Mouse (Mus musculus): ENCODE results near the gene Rhoa. TPM values are rescaled to one million over a fixed set of nuclear protein-coding genes. Genes with fewer than 3 reads are reported as not detected.

Gene Rhoa
- total RNA-seq, 1 experiment from 2014 or later: 359 TPM

- DNase-seq: peak; percentile 53
Observed at GRCm38 (mm10) chr9:108340258-108341138, 34.6 kb downstream of the Rhoa start.

- DNase-seq: no peak
Observed at GRCm38 (mm10) chr9:108341139-108341475, 35.2 kb downstream of the Rhoa start.

GRCm38 (mm10) chr9:108341801-108342200 is 35.9 kb downstream of the Rhoa start:
- peak; percentile 34 for DNase-seq

- DNase-seq: no peak
Observed at GRCm38 (mm10) chr9:108342301-108342831, 36.4 kb downstream of the Rhoa start.

- DNase-seq: no peak
Observed at GRCm38 (mm10) chr9:108343331-108343730, 37.4 kb downstream of the Rhoa start.

- DNase-seq: no peak
Observed at GRCm38 (mm10) chr9:108343835-108344234, 37.9 kb downstream of the Rhoa start.

- no peak for DNase-seq
Observed at GRCm38 (mm10) chr9:108344471-108344870, 38.5 kb downstream of the Rhoa start.

- DNase-seq: no peak
Observed at GRCm38 (mm10) chr9:108347024-108347423, 41.1 kb downstream of the Rhoa start.

GRCm38 (mm10) chr9:108347540-108348289 is 41.8 kb downstream of the Rhoa start, which contains the start of gene Usp4:
Gene Usp4, plus strand, starts transcription at chr9:108347853.
- peak; percentile 95 for DNase-seq

- DNase-seq: no peak
Observed at GRCm38 (mm10) chr9:108348290-108348680, 42.4 kb downstream of the Rhoa start.

- DNase-seq: no peak
Observed at GRCm38 (mm10) chr9:108349727-108350126, 43.8 kb downstream of the Rhoa start.

- DNase-seq: no peak
Observed at GRCm38 (mm10) chr9:108378234-108378633, 72.3 kb downstream of the Rhoa start.

- DNase-seq: no peak
Observed at GRCm38 (mm10) chr9:108378736-108379135, 72.8 kb downstream of the Rhoa start.

GRCm38 (mm10) chr9:108379294-108379693 is 73.4 kb downstream of the Rhoa start:
- DNase-seq: no peak

- no peak for DNase-seq
Observed at GRCm38 (mm10) chr9:108381382-108381781, 75.5 kb downstream of the Rhoa start.

- no peak for DNase-seq
Observed at GRCm38 (mm10) chr9:108385006-108385405, 79.1 kb downstream of the Rhoa start.

- DNase-seq: no peak
Observed at GRCm38 (mm10) chr9:108386816-108387215, 80.9 kb downstream of the Rhoa start.

Other genes with a start within 250 kb of the Rhoa start
- gene Mst1, start 225.7 kb upstream of the Rhoa start, total RNA-seq (2021): 1.4 and 20.2 TPM in 2 replicates
- 54.2 and 66.6 TPM in 2 replicates for gene Rnf123, start 222.8 kb upstream of the Rhoa start, total RNA-seq (2021)
- gene Apeh, start 211.5 kb upstream of the Rhoa start, total RNA-seq (2021): 76.2 and 76.5 TPM in 2 replicates
- gene Bsn, start 115.7 kb upstream of the Rhoa start, total RNA-seq (2021): 2.9 TPM in 2 replicates
- gene Dag1, start 42.2 kb upstream of the Rhoa start, total RNA-seq (2021): 156 and 176 TPM in 2 replicates
- 16.9 and 21.2 TPM in 2 replicates for gene Nicn1, start 15.7 kb upstream of the Rhoa start, total RNA-seq (2021)
- gene Amt, start 9.3 kb upstream of the Rhoa start, total RNA-seq (2021): 6.8 and 13.2 TPM in 2 replicates
- 30.4 and 34.1 TPM in 2 replicates for gene Tcta, start within 50 bp of the Rhoa start, total RNA-seq (2021)
- 551 and 754 TPM in 2 replicates for gene Gpx1, start 32.8 kb downstream of the Rhoa start, total RNA-seq (2021)
- gene Usp4, start 41.7 kb downstream of the Rhoa start, total RNA-seq (2021): 101 and 117 TPM in 2 replicates
- gene 1700102P08Rik, start 86.7 kb downstream of the Rhoa start, total RNA-seq (2021): 0.74 and 1.4 TPM in 2 replicates
- not detected in 2 replicates for gene Ccdc36, start 122.4 kb downstream of the Rhoa start, total RNA-seq (2021)
- not detected in 2 replicates for gene BC048562, start 130.4 kb downstream of the Rhoa start, total RNA-seq (2021)
- 35.1 and 36.4 TPM in 2 replicates for gene Ccdc71, start 154.4 kb downstream of the Rhoa start, total RNA-seq (2021)
- gene Klhdc8b, start 155.5 kb downstream of the Rhoa start, total RNA-seq (2021): 29.7 and 30.9 TPM in 2 replicates
- gene Lamb2, start 173.6 kb downstream of the Rhoa start, total RNA-seq (2021): 121 and 124 TPM in 2 replicates
- 163 and 175 TPM in 2 replicates for gene Usp19, start 184.5 kb downstream of the Rhoa start, total RNA-seq (2021)
- 179 and 190 TPM in 2 replicates for gene Qars, start 201.6 kb downstream of the Rhoa start, total RNA-seq (2021)
- gene Qrich1, start 210.7 kb downstream of the Rhoa start, total RNA-seq (2021): 114 and 125 TPM in 2 replicates

All from adrenal gland, postnatal 14 days (tissue).